Mouse (Mus musculus): ENCODE measurements at regions not wholly inside any gene's neighbourhood (a gene's known extent, or its start where the extent isn't known, plus 50 kb on each side); places are given as distances from the start of the nearest gene placed in this dataset.
A peak's percentile ranks its signal among the peaks of the same experiment; 100 is the strongest.
"Not testable (repeated sequence)": the region's sequence is repeated elsewhere in the genome, so short reads cannot be mapped to it uniquely, and the experiment has no call there.

GRCm38 (mm10) chr8:88064414-88065110, 54.0 kb upstream of the Cnep1r1 start:
- no peak for DNase-seq

- DNase-seq, result not testable (repeated sequence)
These were observed 59.5 kb upstream of the Cnep1r1 start for GRCm38 (mm10) chr8:88059107-88059506.

- DNase-seq, result no peak
These were observed 60.8 kb upstream of the Cnep1r1 start for GRCm38 (mm10) chr8:88057686-88058234.

DNA sequence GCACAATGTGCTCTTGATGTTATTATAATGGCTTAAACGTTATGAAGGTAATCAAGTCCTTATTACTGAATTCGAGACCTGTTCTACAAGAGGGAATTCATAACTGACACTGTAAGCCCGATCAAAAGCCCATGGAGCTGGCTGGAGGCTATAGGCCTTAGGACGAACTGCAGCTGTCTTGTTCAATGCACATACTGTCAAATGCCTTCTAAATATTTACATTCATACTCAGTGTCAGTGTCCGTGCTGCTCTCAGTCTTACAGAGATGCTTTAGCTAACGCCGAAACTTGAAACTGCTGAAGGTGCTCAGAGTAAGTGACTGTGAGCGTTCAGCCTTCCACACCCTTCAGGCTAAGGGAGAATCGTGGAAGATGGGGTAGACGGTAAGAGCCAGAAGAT, 67.9 kb upstream of the Cnep1r1 start:
- DNase-seq, result no peak

- DNase-seq, result peak; percentile 4
These were observed 69.5 kb upstream of the Cnep1r1 start for GRCm38 (mm10) chr8:88049091-88049490.

GRCm38 (mm10) chr8:88045995-88046394, 72.6 kb upstream of the Cnep1r1 start:
- no peak for DNase-seq

- no peak for DNase-seq
These were observed 79.3 kb upstream of the Cnep1r1 start for GRCm38 (mm10) chr8:88039286-88039685.

DNA sequence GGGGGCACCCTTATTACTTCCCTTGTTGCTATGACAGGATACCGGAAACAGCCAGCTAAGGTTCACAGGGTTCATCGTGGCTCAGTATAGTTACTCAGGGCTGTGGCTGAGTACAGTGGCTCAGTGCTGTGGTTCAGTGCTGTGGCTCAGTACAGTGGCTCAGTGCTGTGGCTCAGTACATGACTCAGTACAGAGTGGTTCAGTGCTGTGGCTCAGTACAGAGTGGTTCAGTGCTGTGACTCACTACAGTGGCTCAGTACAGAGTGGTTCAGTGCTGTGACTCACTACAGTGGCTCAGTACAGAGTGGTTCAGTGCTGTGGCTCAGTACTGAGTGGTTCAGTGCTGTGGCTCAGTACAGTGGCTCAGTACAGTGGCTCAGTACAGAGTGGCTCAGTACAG, 78.6 kb upstream of the Zfp423 start:
- no peak for DNase-seq

DNA sequence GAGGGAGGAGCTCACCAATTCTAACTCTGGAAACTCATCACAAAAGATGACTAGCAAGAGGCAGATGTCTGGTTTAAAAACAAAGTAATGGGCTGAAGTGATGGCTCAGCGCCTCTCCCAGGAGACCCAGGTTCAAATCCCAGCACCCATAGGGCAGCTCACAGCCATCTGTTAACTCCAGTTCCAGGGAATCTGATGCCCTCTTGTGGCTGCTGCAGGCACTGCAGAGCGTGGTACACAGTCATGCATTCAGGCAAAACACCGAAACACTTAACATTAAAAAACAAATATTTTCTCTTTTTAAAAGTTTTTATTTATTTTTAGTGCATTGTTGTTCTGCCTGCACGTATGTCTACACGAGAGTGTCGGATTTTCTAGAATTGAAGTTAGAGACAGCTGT, 73.7 kb upstream of the Zfp423 start:
- DNase-seq, result no peak

DNA sequence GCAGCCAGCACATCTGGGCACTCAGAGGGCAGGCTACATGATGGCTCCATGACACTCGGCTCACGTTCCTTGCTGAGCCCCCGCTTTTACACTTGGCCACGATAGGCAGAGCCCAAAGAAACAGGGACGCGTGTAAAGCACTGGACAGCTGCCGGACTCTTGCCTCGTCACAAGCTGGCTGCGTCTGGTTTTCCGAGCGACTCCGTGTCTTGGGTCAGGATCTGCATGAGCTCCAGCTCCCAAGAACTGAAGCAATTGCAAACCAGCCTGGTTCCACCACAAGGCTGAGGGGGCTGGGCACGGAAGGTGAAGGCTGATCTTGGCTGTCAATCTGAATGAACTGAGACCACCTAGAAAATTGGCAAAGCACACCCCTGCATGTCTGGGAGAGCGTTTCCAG, 65.1 kb upstream of the Zfp423 start:
- DNase-seq, result no peak

- no peak for DNase-seq
These were observed 64.0 kb upstream of the Zfp423 start for GRCm38 (mm10) chr8:88023423-88023822.

GRCm38 (mm10) chr8:88022776-88023385, 63.5 kb upstream of the Zfp423 start:
- no peak for DNase-seq

DNA sequence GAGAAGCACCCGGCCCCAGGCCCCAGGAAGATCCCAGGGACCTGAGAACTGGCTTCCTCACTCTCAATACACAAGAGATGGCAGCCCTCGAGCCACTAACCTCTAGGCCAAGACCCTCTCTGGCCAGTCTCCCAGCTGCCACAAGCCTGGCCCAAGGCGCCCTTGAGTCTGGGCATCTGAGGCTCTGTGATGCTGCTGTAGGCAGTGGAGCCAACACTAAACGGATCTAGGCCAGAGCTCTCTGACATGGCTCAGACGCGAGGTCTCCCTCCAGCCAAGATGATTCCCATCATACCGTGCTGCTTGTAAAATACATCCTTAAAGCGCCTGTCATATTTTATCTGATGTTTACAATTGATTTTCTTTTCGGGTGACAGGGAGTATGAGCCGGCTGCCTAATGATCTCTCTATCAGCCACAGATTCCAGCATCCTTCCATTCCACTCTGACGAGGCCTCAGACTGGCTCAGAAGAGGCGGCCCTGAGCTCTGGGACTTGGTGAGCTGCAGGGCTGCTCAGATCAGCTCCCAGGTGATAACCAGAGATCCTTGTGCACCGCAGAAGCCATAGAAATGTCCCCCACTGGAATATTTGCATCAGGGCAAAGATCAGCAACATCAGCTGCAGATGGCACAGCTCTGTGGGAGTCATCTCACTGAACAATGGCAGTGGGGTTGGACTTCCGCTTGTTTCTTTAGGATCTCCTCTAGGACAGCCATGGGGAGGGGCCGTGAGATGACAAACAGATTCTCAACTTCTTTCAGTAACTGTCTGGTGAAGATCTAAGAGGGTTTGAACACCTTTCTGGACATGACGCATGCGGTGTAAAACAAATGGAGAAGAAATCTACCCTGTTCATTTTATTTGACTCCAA, 60.1 kb upstream of the Zfp423 start:
- DNase-seq, result no peak

DNA sequence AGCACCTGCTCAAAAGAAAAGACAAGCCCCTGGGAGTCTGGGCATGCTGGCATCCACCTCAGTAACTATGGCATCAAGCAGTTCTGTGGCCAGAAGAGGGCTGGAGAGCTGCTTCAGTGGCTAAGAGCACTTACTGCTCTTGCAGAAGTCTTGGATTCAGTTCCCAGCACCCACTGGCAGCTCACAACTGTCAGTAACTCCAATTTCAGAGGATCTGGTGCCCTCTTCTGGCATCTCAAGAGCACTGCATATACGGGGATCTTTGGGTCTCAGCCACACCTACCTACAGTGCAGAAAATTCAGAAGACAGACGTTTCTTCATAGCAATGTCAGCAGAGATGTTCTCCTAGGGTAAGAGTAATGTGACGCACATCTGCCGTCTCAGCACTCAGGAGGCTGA, 59.1 kb upstream of the Zfp423 start:
- no peak for DNase-seq

- no peak for DNase-seq
These were observed 52.9 kb upstream of the Zfp423 start for GRCm38 (mm10) chr8:88012177-88012825.

DNA sequence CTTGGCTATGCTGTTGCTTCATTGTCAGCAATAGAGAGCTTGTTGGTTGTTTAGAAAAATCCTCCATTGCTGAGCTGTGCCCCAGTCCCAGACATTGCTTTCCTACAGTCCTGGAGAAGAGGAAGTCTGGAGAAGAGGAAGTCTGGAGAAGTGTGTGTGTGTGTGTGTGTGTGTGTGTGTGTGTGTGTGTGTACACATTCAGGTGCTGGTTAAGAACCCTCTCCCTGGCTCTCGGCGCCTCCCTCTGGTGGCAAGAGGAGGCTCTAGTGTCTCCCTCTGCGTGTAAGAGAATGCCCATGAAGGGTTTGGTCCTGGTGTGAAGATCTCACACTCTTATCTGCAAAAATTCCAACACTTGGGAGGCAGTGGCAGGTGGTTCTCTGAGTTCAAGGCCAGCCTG, 51.2 kb upstream of the Zfp423 start:
- no peak for DNase-seq

- no peak for DNase-seq
These were observed 50.5 kb upstream of the Zfp423 start for GRCm38 (mm10) chr8:88009878-88010277.
